Mouse (Mus musculus) G1E-ER4 (cell line): ENCODE results near the gene Odf4. TPM values are rescaled to one million over a fixed set of nuclear protein-coding genes. Genes with fewer than 3 reads are reported as not detected.

Source experiments
- GATA1 ChIP-seq: IDR thresholded peaks from one replicate; pipeline ENCODE4 v1.8.0; 2012; ENCODE audit warnings: low read length, inconsistent platforms
- polyA plus RNA-seq: library from polyadenylated mRNA; stranded (reverse); fragments of >175 nt; gene quantifications from 2 replicates; pipeline ENCODE4 v1.2.3, GENCODE M21; 2012

Gene Odf4
- polyA plus RNA-seq, 1 experiment: not detected

DNA sequence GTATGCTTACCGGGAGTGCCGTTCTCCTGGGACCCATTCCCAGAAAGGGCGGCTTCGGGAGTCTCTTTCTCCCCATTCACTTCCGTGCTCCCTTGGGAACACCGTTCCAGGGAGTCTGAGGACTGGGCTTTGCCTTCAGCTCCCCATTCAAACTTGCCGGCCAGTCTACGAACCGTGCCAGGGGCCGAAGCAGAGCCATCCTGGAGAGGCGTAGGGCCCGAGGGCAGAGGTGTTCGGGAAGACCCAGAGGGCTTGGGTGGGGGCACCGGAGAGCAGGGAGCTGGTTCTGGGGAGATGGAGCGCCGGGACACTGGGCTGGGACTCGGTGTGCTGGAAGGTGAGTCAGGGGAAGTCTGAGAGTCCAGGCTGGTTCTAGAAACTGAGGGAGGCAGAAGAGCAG lies 27.5 kb upstream of the Odf4 start:
- no peak for TF ChIP-seq GATA1

- no peak for TF ChIP-seq GATA1
Measured at GRCm38 (mm10) chr11:68953903-68954302, 27.0 kb upstream of the Odf4 start.

DNA sequence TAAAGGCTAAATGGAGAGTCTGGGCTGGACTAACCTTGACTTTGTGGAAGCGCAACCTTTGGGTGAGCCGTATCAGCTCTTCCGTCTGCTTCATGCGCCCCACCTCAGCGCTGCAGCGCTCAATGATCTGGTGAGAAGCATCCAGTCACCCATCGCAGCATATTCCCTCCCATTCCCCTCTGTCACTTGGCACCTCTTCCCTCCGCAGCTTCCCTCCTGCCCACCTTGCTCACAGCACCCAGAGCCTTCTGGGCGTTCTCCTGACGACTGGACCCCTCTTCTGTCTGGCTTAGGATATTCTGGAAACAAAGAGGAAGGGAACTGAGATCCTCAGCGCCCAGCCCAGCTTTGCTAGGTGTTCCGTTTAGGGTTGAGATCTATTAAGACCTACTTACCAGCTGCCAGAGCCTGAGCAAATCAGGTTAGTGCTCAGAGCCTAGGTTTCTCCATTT lies 20.7 kb upstream of the Odf4 start:
- no peak for TF ChIP-seq GATA1

GRCm38 (mm10) chr11:68946806-68947440 lies 20.0 kb upstream of the Odf4 start:
- TF ChIP-seq GATA1: no peak

GRCm38 (mm10) chr11:68946001-68946400 lies 19.1 kb upstream of the Odf4 start:
- no peak for TF ChIP-seq GATA1

DNA sequence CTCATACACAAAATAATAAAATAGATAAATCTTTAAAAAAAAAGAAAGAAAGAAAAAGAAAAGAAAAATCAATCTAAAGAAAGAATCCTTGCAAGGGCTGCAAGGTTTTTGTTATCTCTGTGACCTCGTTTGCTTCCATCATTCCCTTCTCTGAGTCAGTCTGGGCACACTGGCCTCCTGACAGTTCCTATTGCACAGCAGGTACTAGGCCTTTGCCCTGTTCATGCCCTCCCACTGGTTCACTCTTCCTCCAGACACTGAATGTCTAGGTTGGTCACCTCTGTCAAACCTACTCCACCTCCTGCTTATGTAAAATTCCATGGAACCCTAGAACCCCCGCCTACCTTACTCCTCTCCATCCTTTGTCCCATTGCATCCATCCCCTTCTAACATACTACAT lies 18.4 kb upstream of the Odf4 start:
- no peak for TF ChIP-seq GATA1

DNA sequence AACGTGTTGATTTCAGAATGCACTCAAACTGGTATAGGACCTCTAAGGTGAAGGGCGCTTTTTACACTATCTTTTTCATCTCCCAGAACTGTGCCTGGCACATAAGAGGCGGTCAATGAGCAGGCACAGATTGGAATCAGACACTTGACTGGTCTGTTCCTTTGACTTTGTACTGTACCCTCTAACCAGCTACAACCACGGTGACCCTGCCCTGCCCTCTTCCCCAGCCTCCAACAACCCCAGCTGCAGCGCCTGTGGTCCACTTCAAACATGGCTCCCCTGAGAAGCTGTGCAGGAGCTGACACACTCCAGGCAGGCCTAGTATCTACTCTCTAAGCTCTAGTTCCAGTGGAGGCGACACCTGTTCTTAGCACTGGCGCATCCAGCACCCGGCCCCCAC lies 15.8 kb upstream of the Odf4 start:
- TF ChIP-seq GATA1: no peak

DNA sequence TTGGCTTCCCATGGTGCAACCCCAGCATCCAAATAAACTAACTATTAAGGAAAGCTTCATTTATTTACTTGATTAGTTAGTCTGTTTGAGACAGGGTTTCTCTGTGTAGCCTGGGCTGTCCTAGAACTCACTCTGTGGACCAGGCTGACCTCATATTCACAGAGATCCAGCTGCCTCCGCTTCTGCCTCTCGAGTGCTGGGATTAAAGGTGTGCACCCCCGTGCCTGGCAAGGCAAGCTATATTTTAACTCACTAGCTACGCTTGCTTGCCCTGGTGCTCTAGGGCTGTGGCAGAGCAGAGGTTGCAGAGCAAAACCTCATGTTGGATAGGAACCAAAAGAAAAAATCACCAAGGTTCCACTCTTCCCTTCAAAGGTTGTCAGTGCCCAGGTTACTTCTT lies 13.6 kb upstream of the Odf4 start:
- TF ChIP-seq GATA1: no peak

GRCm38 (mm10) chr11:68939451-68940304 lies 12.8 kb upstream of the Odf4 start:
- no peak for TF ChIP-seq GATA1

- TF ChIP-seq GATA1: no peak
Measured at GRCm38 (mm10) chr11:68933885-68934507, 7.1 kb upstream of the Odf4 start.

DNA sequence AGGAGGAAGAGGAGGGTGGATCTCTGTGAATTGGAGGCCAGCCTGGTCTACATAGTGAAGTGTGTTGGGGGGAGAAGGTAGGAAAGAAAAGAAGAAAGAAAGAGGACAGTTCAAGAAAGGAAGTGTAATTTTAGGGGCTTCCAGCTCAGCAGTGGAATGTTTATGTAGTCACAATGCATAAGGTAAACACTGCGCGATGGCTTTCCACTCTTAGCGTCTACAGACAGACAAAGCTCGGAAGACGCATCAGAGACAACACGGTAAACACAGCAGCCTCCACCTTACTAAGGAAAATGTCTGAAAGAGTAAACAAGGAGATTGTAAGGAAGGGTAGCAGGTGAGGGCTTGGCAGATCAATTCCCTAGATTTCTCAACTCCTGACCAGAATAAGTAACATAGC lies 3.1 kb upstream of the Odf4 start:
- no peak for TF ChIP-seq GATA1

- TF ChIP-seq GATA1: no peak
Measured at GRCm38 (mm10) chr11:68924749-68925148, 2.1 kb downstream of the Odf4 start.

DNA sequence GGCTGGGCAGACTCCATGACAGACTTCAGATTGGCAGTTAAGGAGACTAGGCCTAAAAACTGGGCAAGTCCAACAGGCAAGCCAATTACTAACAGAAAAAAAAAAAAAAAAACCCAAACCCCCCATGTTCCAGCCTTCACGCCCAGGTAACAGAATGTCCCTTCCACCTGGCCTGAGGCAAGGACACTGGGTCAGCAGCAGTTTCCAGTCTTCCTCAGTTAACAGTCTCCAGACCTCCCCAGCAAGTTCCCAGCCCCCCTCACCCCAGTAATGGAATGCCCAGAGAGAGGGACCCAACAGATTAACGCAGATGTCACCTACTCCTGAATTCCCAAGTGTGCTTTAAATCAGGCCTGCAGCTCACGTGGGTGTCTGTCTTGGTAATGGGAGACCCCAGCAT lies 3.7 kb downstream of the Odf4 start:
- TF ChIP-seq GATA1: no peak

- TF ChIP-seq GATA1: no peak
Measured at GRCm38 (mm10) chr11:68914566-68914965, 12.3 kb downstream of the Odf4 start.

DNA sequence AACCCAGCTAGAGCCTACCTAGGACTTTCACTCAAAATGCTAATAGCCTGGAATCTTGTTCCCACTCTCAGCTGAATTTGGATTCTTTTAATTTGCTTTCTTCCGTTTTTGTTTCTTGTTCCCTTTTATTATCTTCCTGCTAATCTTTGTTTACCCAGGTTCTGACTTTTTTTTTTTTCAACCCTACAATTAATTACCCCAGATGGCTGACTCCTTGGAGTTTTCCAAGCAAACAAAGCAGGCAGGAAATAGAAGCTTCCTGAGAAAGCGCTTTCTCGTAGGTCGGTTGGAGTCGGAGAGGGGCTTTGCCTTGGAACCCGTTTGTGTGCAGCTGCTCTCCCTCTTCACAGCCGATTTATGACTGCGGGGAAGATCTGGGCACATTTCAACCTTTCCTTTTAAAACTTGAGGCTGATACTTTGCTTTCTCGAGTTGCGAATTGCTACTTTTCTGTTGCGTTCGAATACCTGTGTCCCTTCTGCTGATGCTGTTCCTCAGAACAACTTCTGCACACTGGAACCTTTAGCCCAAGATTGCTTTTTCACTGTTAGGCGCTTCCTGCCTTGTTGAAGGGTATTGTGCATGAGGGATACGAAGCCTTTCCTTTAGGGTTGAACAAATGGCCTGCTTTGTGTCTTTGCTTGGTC lies 15.2 kb downstream of the Odf4 start:
- no peak for TF ChIP-seq GATA1
